Mouse (Mus musculus) forebrain, embryonic 11.5 days (tissue): ENCODE data around the gene Edn2. TPM values are rescaled to one million over a fixed set of nuclear protein-coding genes. Genes with fewer than 3 reads are reported as not detected.

ENCODE experiments used
- ATAC-seq: fragments of 200-750 bp; cut with Nextera tagmentation; replicated peaks from 2 replicates; pipeline ENCODE4 v1.8.0; 2017; ENCODE audit warnings: moderate TSS enrichment; ENCODE audit not compliant: low FRiP score
- DNase-seq: peaks from one replicate; pipeline ENCODE4 v3.0.0-alpha.2; 2017; ENCODE audit warnings: low spot score
- H3K27ac ChIP-seq: fragments of 300-500 bp; sonication (generic); 2 replicates; pipeline ENCODE4 v1.5.1; 2014; ENCODE audit warnings: low read depth, low read length
- H3K27me3 ChIP-seq: fragments of 300-500 bp; sonication (generic); 2 replicates; pipeline ENCODE4 v1.6.1; 2014; ENCODE audit warnings: mild to moderate bottlenecking, low read length, mixed read lengths; ENCODE audit not compliant: control insufficient read depth, insufficient read depth
- H3K36me3 ChIP-seq: fragments of 300-500 bp; sonication (generic); 2 replicates; pipeline ENCODE4 v1.6.1; 2014; ENCODE audit warnings: mild to moderate bottlenecking, low read length, moderate library complexity, mixed read lengths; ENCODE audit not compliant: control insufficient read depth, insufficient read depth
- H3K4me1 ChIP-seq: fragments of 300-500 bp; sonication (generic); replicated peaks from 2 replicates; pipeline ENCODE4 v1.6.1; 2014; ENCODE audit warnings: low read length, mixed read lengths; ENCODE audit not compliant: control insufficient read depth, insufficient read depth
- H3K4me2 ChIP-seq: fragments of 300-500 bp; sonication (generic); 2 replicates; pipeline ENCODE4 v1.6.1; 2014; ENCODE audit warnings: low read depth, mild to moderate bottlenecking, low read length, moderate library complexity, mixed read lengths; ENCODE audit not compliant: severe bottlenecking
- H3K4me3 ChIP-seq: fragments of 300-500 bp; sonication (generic); 2 replicates; pipeline ENCODE4 v1.5.1; 2014; ENCODE audit warnings: low read depth, low read length
- H3K9ac ChIP-seq: fragments of 300-500 bp; sonication (generic); 2 replicates; pipeline ENCODE4 v1.6.1; 2014; ENCODE audit warnings: low read length
- H3K9me3 ChIP-seq: fragments of 300-500 bp; sonication (generic); 2 replicates; pipeline ENCODE4 v1.6.1; 2016; ENCODE audit warnings: low read length, mixed read lengths; ENCODE audit not compliant: control insufficient read depth
- WGBS: fragments of 180-500 bp; shearing (Covaris S2); extraction: QIAGEN DNeasy Blood & Tissue Kit; methylation state at CpG from one replicate; pipeline ENCODE4 v1.1.7; 2014; 5-methylcytosine and 5-hydroxymethylcytosine counted together
- polyA plus RNA-seq: library from polyadenylated mRNA; unstranded; fragments of >200 nt; fragmentation: Nextera tagmentation; extraction: Ambion mirVana; gene quantifications from 2 replicates; pipeline ENCODE4 v1.2.1, GENCODE M21; 2014

Gene Edn2
- polyA plus RNA-seq, 1 experiment from 2014 or later = not detected

DNA sequence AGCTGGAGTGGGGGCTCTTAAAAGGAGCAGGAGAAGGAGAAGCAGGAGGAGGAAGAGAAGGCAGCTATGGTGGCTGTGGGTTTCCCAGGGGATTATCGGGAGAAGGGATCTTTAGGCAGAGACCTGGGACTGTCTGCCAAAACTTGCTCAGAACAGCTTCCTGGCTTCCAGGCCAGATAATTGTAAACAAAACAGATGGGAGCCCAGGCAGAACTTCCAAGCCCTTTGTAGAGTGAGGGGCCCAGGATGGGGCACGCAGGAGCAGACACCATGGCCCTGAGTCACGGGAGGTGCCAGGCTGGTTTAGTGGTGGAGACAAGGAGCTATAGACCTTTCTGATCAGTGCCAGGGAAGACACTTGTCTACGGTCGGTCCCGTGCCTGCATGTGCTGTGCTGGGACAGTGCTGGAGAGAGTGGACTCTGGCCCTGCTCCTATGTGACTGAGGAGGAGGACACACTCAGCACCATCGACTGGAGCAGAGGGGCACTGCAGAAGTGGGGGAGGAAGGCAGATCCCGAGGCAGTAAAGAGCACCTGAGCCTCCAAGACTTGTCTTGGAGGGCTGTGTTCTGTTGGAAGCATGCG lies 43.4 kb downstream of the Edn2 start:
- no peaks in the 10 kb centered on the region for H3K36me3 ChIP-seq
- H3K4me1 ChIP-seq = no peaks in the 10 kb centered on the region
- no peak overlapping the region for H3K27ac ChIP-seq
- H3K9ac ChIP-seq = no peak overlapping the region
- WGBS = 73% methylated on average over 9 of the region's 9 CpGs
- no peaks in the 10 kb centered on the region for H3K27me3 ChIP-seq
- ATAC-seq (no peak), DNase-seq (no peak)
- no peaks in the 10 kb centered on the region for H3K9me3 ChIP-seq
- H3K4me2 ChIP-seq = no peak overlapping the region
- H3K4me3 ChIP-seq = no peak overlapping the region

DNA sequence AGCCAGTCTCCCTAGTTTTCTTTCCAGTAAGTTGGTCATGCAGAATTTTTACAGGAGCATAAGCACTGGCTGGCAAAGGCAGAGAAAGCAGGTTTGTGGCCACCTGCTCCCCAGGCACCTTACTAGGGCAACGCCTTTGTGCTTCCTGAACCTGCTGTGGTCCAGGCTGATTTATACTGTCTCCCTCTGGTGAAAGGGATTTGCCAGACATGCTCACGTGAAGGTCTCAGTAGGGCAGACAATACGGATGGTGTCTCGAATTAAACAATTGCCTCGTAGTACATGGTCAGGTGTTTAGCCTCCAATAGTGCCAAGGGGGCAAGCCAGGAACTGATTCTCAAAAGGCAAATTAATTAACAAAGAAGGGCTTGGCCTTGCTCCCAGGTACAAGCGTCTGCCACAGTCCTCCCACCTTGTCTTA lies 45.5 kb downstream of the Edn2 start:
- no peaks in the 10 kb centered on the region for H3K4me1 ChIP-seq
- no peaks in the 10 kb centered on the region for H3K27me3 ChIP-seq
- DNase-seq (no peak), ATAC-seq (no peak)
- no peak overlapping the region for H3K4me3 ChIP-seq
- 86% methylated on average over 6 of the region's 6 CpGs for WGBS
- no peak overlapping the region for H3K27ac ChIP-seq
- no peaks in the 10 kb centered on the region for H3K9me3 ChIP-seq
- no peak overlapping the region for H3K4me2 ChIP-seq
- no peak overlapping the region for H3K9ac ChIP-seq
- H3K36me3 ChIP-seq = no peaks in the 10 kb centered on the region

DNA sequence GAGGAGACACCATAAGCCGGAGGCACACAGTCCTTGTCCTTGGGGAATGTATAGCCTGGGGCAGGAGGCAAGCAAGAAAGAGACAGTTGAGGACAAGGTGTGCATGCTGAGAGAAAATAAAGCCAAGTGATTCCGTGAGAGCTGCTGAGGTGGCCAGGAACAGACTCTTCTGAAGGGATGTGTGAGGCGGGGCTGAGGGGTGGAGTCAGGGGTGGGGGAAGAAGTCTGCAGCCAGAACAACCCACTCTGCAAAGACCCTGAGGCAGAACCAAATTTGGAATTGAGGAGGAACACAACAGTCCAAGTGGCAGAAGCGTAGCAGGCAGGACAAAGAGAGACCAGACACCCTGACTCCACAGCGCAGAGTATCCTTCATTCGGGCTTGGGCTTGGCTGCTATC lies 51.1 kb downstream of the Edn2 start:
- H3K9ac ChIP-seq = no peak overlapping the region
- no peaks in the 10 kb centered on the region for H3K4me1 ChIP-seq
- no peaks in the 10 kb centered on the region for H3K9me3 ChIP-seq
- no peaks in the 10 kb centered on the region for H3K36me3 ChIP-seq
- no peak overlapping the region for H3K4me2 ChIP-seq
- H3K27ac ChIP-seq = no peak overlapping the region
- ATAC-seq (no peak), DNase-seq (no peak)
- WGBS = 61% methylated on average over 6 of the region's 6 CpGs
- no peak overlapping the region for H3K4me3 ChIP-seq
- no peaks in the 10 kb centered on the region for H3K27me3 ChIP-seq

DNA sequence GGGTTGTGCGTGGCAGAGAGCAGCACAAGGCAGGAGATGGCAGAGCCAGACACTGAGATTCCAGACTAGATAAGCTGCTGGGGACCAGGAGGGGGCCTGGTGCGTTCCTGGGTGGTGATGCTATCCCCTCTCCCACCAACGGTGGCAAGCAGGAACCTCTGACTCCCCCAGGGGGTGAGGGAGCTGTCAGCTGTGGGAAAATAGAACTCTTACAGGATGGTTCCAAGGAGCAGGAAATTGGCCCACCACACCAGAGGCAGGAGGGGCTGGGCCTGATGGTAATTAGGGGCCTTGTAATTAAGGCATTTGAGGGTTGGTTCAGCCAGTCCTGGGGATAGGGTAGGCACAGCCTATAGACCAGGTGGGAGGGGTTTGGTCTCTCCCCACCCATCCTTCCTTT lies 51.8 kb downstream of the Edn2 start:
- Histone ChIP-seq H3K36me3 (no peaks in the 10 kb centered on the region), H3K4me1 (no peaks in the 10 kb centered on the region), H3K9ac (no peak overlapping the region), H3K27me3 (no peaks in the 10 kb centered on the region), H3K27ac (no peak overlapping the region), H3K4me2 (no peak overlapping the region), H3K9me3 (no peaks in the 10 kb centered on the region), H3K4me3 (no peak overlapping the region)
- DNase-seq (no peak), ATAC-seq (no peak)
- 38% methylated on average over 3 of the region's 3 CpGs for WGBS

DNA sequence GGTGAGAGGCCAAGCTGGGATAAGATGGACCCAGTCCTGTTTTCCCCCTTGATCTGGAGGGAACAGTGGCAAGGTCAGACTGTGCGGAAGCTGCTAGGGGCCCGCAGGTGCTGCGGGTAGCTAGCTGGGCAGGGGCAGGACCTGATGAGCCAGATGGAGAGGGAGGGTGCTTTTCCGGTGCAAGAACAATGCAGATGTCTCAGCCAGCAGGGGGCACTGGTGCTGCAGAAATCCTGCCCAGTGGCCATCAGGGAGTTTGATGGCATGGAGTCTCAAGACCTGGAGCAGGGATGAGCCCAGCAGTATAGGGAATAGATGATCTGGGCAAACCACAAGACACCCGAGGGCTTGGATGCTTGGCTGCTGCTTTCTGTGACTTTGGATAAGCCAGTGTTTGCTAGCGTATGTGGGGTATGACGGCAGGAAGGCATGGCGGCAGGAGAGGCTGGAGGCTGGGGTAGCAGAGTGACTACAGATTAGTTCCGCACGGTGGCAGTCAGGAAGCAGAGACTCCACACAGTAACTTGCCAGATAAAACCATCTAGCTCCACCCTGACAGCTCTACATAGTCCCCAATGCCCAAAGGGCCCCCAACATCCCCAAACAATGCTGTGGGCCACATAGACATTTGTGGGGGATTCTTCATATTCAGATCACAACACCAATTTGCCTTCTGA lies 55.0 kb downstream of the Edn2 start:
- H3K9ac ChIP-seq = no peak overlapping the region
- H3K27ac ChIP-seq = no peak overlapping the region
- H3K36me3 ChIP-seq = no peaks in the 10 kb centered on the region
- ATAC-seq (peak; percentile 42; the same call in 1 of the 2 replicates), DNase-seq (peak; percentile 88)
- H3K9me3 ChIP-seq = no peaks in the 10 kb centered on the region
- no peak overlapping the region for H3K4me3 ChIP-seq
- 26% methylated on average over 10 of the region's 10 CpGs for WGBS
- H3K4me1 ChIP-seq = no peaks in the 10 kb centered on the region
- no peaks in the 10 kb centered on the region for H3K27me3 ChIP-seq
- H3K4me2 ChIP-seq = no peak overlapping the region

DNA sequence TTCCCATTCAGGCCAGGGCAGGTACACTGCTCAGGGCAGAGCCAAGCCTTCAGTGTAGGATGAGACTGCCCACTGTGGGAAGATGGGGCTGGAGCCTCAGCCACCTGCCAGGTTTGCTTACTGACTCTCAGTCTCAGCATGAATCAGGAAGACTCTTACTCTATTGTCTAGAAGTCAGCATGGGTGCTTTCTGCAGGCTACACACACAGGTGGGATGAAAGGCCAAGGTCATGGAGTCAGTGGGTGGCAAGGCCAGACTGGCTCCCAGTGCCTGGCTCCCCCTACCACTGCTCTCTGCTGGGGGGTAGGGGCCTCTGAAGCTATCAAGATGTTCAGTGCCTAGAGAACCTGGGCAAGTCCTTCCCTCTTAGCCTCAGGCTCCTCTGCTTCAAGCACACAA lies 55.9 kb downstream of the Edn2 start:
- ATAC-seq (no peak), DNase-seq (no peak)
- H3K4me3 ChIP-seq = no peak overlapping the region
- no peaks in the 10 kb centered on the region for H3K9me3 ChIP-seq
- no peaks in the 10 kb centered on the region for H3K27me3 ChIP-seq
- H3K36me3 ChIP-seq = no peaks in the 10 kb centered on the region
- no peaks in the 10 kb centered on the region for H3K4me1 ChIP-seq
- no peak overlapping the region for H3K27ac ChIP-seq
- no peak overlapping the region for H3K4me2 ChIP-seq
- no peak overlapping the region for H3K9ac ChIP-seq

Other genes with a start within 250 kb of the Edn2 start
- gene AL607142.1, start 96.2 kb upstream of the Edn2 start, polyA plus RNA-seq = not detected in 2 replicates
- 0.39 and 1.1 TPM in 2 replicates for gene Foxo6, start 126.1 kb downstream of the Edn2 start, polyA plus RNA-seq
- 46.1 and 46.4 TPM in 2 replicates for gene Scmh1, start 244.1 kb downstream of the Edn2 start, polyA plus RNA-seq